In the genomic region with DNA sequence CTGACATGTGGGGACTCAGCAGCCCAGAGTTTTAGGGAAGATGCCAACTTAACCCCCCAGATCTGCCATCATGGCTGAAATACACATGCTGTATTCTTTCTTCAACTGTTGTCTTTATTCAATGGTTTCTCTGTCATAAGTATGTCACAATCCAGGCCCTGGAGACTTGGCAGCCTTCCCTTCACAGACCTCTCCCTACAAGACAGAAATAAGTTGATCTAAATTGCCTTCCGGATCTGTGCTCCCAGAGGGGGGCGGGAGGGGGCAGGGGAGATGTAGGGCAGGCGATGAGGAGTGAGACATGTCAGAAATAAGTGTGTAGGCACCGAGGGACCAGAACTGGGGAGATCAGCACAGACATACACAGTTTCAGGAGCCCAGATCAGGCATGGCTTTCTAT, we compare ENCODE assay signal across 18 mouse cellular contexts. TPM values are rescaled to one million over a fixed set of nuclear protein-coding genes. Genes with fewer than 3 reads are reported as not detected.
"Had no signal": no experiment of that assay in that cellular context is flagged by ENCODE, and none has a peak within 500 bp of the region (broad histone marks: within the 10 kb centered on the region; RNA-seq: fewer than 3 reads in every experiment).

No protein-coding gene starts in this region.

- H3K4me3 ChIP-seq: limb, embryonic 15.5 days; liver, embryonic 12.5 days; midbrain, embryonic 10.5 days; myocyte; neural tube, embryonic 12.5 days; stomach, embryonic 15.5 days had no signal

- H3K36me3 ChIP-seq: limb, embryonic 15.5 days; liver, embryonic 12.5 days; midbrain, embryonic 10.5 days; neural tube, embryonic 12.5 days; stomach, embryonic 15.5 days had no signal

- H3K9ac ChIP-seq: limb, embryonic 15.5 days; liver, embryonic 12.5 days; neural tube, embryonic 12.5 days; stomach, embryonic 15.5 days had no signal

- DNase-seq: kidney, adult 18-20 months; kidney, postnatal 14 days; midbrain, embryonic 14.5 days; right cerebral cortex, postnatal 14 days; thymus, adult 2 months; thymus, postnatal 25 days had no signal

- H3K4me2 ChIP-seq: limb, embryonic 15.5 days; liver, embryonic 12.5 days; neural tube, embryonic 12.5 days; stomach, embryonic 15.5 days had no signal

- H3K27me3 ChIP-seq: limb, embryonic 15.5 days; neural tube, embryonic 12.5 days; stomach, embryonic 15.5 days had no signal

- H3K4me1 ChIP-seq: limb, embryonic 15.5 days; liver, embryonic 12.5 days; neural tube, embryonic 12.5 days; stomach, embryonic 15.5 days had no signal

- ATAC-seq: liver, embryonic 12.5 days had no signal

- H3K27ac ChIP-seq: limb, embryonic 15.5 days; liver, embryonic 12.5 days; midbrain, embryonic 10.5 days; neural tube, embryonic 12.5 days; stomach, embryonic 15.5 days had no signal

- H3K9me3 ChIP-seq: limb, embryonic 15.5 days; liver, embryonic 12.5 days; midbrain, embryonic 10.5 days; neural tube, embryonic 12.5 days; stomach, embryonic 15.5 days had no signal

RNA-seq across cellular contexts. Expression of gene Angptl8, which starts 36.9 kb away (rescaled TPM):
- total RNA-seq: layer of hippocampus, adult 8-10 months; layer of hippocampus, postnatal 14 days; left cerebral cortex, adult 18-20 months; left cerebral cortex, postnatal 14 days; neutrophil, adult 5-6 weeks had no signal
- polyA plus RNA-seq: myocyte; testis, adult 2 months had no signal

RNA-seq across cellular contexts. Expression of gene Ccdc159, which starts 55.1 kb away (rescaled TPM):
- total RNA-seq: neutrophil, adult 5-6 weeks had no signal
